Mouse (Mus musculus): Measurements from ENCODE around the gene Grin2d.
"Not testable (repeated sequence)": the region's sequence is repeated elsewhere in the genome, so short reads cannot be mapped to it uniquely, and the experiment has no call there.

Grin2d gene

DNA sequence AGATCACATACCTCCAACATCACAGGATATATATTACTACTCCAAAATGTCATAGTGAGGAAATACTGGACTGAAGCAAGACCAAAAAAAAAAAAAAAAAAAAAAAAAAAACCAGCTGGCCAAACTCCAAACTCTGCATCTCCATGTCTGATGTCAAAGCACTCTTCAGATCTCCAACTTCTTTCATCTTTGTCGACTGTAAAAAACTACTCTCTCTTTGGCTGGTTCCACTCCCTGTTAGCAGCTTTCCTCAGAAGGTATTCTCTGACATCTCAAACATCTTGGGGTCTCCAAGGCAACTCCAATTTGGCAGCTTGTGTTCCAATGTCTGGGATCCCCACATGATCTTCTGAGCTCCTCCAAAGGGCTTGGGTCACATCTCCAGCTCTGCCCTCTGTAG lies at the start of gene Grin2d:
TSS of gene Grin2d (minus strand) at position 101 of the 400 bp plus-strand sequence.
- not testable (repeated sequence) for DNase-seq (ENCODE audit: low spot score in 2 of 2)

DNA sequence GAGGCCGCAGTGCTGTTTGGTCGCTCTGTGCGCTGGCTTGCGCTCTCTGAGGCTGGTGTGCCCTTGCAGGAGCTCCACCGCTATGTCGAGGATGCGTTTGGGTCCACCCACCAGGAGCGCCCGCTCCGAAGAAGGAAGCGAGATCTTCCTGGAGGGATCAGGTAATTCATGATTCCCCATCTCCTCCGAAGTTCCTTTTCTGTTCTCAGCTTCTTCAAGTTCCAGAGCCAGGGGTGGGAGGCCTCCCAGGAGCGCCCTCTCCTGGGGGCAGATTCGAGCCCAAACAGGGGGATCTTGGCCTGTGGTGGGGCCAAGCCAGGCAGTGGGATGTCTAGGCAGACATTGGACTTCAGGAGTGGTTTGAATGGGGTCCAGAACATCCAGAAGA lies 46.2 kb upstream of the Grin2d start:
- DNase-seq (ENCODE audit: low spot score in 2 of 2): no peak

DNA sequence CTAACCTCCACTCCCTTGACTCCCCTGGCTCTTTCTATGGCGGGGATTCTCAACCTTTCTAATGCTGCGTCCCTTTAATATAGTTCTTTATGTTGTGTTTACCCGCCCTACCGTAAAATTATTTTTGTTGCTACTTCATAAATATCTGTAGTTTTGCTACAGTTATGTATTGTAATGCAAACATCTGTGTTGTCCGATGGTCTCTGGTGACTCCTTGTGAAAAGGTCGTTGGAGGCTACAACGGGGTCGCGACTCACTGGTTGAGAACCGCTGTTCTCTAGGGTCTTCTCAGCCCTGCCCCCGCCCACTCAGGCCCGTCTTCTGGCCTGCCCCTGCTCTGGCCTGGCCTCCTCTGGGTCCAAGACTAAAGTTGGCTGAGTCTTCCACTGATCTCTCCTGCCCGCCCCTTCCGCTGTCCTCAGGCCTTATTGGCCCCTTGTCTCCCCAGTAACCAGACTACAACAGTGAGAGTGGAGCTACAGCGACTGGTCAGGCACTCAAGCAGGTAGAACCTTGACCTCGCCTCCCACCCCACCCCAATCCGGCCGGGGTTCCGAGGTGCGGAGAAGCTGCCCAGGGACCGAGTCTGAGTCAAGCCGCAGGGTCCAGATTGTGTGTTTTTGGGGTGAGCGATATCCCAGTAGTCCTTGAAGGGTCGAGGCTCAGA lies 45.7 kb upstream of the Grin2d start, which contains the start of gene Ccdc114:
TSS of gene Ccdc114 (plus strand) at position 311 of the 667 bp plus-strand sequence.
- no peak for DNase-seq (ENCODE audit: low spot score in 2 of 2)

DNA sequence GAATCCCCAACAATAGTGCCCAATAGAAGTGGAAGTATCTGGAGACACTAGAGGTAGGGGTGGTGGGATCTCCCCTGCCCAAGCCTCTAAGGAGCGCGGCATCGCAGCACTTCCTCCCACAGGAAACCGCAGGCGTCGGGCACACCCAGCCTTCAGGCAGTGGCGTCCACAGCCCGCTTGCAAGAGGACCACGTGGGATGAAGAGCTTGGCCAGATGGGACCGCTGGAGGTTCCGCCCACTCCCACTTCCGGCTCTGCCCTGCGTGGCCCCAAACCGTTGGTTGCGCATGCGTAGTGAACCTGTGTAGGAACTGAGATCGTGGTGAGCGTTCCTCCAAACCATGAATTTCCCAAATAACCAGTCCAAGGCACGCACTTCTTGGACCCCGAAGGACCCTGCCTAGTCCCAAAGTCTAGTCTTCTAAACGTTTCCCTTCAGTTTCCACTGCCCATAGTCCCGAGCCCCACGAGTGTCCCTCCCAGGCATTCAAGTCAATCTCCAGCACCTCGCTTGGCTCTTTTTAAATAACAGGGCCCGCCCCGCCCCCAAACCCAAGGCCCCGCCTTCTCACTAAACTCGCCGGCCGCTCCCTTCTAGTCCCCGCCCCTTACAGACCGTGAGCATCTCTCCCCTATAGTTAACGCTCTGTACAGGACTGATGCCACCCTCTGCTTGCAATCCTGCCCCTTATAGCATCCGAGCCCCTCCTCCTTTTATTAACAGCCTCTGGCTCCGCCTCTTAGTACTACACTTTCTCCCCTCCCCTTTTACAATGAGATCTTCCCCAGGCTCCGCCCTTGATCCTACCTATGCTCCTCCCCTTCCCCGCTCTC lies 45.0 kb upstream of the Grin2d start:
- DNase-seq (ENCODE audit: low spot score in 2 of 2): peak; percentile 84 to 87

DNA sequence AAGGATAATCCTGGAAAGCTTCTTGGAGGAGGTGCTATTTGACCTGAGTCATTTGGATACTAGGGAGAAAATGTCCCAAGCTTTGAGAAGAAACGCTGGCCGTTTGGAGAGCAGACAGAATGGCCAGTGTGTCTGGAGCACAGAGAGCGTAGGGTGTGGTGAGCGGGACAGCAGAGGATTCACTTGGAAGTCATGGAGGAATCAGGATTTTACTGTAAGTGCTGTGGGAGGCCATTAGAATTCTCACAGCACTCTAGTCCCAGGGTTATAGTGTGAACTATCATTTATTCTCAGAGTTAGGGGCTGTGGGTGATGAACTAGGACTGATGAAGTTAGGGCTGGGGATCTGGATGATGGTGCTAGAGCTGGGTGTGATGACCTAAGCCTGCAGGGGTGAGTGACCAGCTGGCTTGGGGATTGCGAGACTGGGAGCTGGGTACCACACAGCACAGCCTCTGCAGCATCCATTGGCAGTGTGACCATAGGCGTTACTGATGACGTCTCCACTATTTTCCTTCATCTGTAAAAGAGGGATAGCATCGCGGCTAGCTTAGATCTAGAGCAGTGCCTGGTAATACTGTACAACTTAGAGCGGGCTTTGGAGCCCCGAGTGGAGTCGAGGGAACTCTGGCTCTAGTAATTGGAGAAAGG lies 43.9 kb upstream of the Grin2d start:
- DNase-seq (ENCODE audit: low spot score in 2 of 2): no peak

DNA sequence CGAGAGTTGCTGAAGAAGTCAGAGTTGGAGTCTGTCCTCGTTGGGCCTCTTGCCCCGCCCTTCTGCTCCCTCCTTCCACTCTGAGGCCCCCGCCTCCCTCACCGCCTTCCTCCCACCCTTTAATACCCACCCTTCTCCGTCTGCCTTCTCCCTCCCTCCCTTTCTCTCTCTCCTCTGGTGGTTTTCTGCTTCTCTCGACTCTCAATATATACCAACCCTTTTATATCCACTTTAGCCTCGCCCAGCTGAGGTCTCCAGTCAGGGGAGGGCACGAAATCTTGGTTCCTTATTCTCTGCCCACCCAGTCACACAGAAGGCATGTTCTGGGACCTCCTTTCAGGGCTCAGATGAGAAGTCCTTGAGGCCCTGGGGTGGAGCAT lies 43.1 kb upstream of the Grin2d start, which contains the start of gene Emp3:
TSS of gene Emp3 (minus strand) at position 163 of the 380 bp plus-strand sequence.
- no peak for DNase-seq (ENCODE audit: low spot score in 2 of 2)

DNA sequence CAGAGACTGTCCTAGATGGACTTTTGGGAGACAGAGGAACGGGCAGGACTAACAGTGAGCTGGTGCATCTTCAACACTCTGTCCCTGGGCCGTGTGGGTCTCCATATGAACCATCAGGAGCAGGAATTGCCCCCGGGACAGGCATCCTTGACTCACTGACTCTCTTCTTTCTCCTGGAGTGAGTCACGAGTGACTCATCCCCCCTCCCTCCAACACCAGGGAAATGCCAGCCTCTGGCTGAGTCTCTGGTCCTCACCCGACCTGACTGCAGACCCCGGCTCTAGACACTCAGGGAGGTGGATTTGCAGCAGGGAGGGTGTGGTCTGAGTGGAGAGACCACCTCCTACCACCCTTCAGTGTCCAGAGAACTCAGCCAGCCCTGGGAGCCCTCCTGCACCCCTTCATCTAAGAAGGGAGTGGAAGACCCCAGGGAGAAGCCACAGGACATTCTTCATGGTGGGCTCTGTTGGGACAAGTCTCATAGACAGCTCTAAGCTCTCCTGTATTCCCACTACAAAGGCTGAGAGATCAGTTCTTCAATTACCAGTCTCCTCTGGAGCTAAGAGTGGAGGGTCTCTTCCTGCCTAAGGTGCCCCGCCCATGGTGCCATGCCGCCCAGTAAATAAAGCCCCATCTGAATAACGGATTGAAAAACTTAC lies 42.5 kb upstream of the Grin2d start:
- no peak for DNase-seq (ENCODE audit: low spot score in 2 of 2)

DNA sequence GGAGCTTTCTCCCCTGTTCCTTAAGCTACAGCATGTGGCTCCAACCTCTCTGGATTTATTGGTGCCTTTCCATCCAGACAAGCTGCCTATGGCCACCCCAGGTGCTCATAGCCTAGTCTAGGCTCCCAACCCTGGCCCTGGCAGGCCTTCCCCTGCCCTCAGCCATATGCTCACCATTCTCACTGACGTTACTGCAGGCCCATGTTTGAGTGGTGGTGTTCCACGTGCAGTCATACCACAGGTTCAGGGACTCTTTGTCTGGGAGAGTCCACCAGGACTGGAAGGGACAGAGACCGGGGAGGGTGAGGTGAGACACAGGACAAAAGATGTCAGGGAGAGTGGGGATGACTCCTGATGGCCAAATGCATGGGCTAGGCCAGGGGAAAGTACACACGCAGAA lies 41.6 kb upstream of the Grin2d start:
- DNase-seq (ENCODE audit: low spot score in 2 of 2): no peak

DNA sequence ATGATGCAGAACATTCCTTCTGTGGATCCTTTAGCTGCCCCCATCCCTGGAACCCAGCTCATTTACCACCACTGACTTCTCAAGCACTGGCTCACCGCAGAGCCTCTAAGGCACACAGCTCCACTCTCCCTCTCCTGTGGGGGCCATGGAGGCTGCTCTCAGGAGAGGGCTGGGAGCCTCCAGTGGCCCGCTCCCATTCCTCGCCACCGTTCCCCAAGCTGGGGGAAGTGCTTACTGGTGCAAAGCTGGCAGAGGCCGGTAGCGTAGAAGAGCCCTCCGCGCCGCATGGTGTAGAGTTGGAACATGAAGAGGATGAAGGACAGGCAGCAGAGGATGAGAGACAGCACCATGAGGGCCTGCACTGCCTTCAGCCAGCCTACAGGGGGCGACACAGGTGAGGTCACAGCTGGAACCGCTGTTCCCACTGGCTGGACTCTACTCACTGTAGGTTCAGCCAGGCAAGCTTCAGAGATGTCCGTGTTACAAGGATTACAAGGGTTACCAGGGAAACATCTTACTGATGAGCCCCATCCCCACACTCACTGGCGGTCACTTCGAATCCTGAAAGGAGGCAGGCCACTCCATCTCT lies 41.0 kb upstream of the Grin2d start:
- DNase-seq (ENCODE audit: low spot score in 2 of 2): no peak

DNA sequence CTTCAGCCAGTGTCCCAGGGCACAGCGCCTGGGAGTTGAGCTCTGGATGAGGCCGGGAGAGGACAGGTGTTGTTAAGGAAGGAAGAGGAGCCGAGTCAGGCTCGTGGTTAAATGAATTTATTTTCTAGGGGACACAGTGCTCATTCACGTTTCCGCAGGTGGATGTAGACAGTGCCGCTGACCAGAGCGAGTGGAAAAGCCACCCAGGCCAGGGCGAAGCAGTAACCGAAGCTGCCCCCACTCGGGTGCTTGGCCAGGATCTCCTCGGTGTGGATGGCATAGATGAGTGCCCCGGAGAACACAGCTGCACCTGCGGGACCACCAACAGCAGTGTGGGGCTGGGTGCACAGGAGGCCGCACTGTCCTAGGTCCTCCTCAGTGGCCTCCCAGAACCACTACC lies 39.7 kb upstream of the Grin2d start:
- no peak for DNase-seq (ENCODE audit: low spot score in 2 of 2)

DNA sequence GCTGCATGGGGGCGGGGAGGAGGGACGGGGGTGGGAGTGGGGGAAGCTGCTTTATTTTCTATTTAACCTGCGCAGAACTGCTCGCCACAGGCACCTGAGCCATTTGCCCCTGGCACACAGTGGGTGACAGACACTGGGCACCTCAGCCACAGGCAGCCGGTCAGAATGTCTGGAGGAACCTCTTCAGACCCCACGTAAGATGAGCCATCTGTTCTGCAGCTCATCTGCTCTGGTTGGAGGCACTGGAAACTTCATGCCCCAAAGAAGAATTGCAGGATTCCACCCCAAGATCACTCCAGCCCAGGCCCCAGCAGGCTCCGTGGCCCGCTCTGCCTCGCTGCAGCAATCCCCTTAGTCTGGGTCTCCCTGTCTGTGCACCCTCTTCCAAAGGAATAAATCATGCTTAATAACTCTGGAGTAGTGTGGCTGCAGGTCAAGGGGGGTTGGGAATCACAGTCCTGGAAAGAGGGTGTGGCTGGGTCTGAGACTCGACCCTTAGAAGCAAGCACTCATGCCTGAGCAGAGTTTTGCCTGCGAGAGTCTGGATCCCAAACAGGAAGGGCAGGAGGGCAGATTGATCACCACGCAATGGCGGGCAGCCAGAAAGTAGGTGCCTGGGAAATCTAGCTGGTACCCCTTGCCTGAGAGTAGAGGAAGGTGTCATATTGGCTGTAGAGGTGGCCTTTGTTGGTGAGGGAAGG lies 39.0 kb upstream of the Grin2d start:
- DNase-seq (ENCODE audit: low spot score in 2 of 2): no peak

DNA sequence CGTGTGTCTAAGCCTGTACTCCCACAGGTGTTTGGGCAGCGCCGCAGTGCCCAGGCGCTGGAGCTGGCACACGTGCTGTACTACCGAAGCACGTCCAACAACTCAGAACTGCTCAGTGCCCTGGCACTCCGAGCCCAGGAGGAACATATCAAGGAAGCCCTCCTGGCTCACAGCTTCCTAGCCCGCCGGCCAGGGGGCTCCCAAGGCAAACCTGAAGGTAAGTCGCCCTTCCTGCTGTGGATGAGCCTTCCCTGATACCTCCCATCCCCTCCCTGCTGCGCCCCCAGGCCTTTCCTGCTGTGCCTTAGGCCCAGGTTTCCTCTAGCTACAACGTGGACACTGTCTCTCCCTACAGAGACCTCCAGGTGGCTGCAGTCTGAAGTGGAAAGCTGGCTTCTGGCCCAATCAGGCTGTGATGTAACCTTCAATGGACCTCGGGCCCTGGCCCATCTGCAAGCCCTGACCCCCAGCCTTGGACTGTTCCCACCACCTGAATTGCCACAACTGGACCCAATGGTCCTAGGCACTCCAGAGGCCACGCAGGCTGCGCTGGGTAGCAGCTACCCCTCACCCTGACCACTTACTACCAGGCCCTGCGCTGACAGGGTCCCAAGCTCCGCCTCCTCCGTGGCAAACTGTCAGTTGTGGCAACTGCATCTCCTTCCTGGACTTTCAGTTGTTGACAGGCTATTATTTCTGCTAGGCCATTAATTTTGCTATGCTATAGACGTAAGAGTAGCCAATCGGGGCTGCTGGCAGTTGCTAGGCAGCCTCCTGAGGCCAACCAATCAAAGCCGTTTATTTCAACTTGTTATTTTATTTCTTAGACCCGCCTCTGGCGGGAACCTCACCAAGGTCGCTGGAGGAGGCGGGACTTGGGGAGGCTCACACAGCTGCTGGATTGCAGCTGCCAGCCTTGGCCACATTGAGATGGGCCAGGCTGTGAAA lies 38.2 kb upstream of the Grin2d start:
- DNase-seq (ENCODE audit: low spot score in 2 of 2): peak in 1 of 2 experiments; percentile 50

DNA sequence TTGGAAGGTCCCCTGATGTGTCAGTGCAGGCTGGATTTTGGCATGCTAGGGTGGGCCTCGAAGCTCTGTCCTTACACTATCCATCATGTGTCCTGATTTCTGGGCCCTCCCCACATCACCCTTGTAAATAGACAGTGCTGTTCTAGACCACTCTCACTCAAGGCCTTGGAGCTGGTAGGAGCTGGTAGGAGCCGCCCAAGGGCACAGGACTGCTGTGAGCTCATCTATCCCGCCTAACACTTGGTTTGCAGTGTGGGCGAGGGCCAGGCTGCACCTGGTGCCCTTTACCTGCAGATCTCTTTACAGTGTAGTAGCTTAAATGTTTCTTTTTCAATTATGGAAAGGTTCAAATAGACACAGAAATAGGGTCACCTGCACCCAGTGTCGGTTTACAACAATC lies 36.8 kb upstream of the Grin2d start:
- DNase-seq (ENCODE audit: low spot score in 2 of 2): no peak

DNA sequence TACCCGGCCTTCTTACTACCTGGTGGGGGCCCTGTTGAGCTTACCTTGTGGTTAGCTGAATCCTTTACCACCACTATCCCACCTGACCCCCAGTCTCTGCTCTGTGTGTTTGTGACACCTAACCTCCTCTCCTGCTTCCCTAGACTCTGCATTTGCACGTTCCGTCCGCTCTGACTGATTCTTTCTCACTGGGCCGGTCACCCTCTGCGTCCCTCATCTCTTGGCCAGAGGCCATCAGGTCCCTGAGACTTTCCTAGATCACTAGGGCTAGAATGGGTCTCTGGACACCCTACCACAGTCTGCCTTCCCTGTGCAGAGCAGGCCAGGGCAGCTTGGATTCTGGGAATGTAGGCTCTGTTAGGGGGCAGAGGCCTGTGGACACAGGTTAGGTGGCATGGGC lies 35.9 kb upstream of the Grin2d start:
- DNase-seq (ENCODE audit: low spot score in 2 of 2): no peak

DNA sequence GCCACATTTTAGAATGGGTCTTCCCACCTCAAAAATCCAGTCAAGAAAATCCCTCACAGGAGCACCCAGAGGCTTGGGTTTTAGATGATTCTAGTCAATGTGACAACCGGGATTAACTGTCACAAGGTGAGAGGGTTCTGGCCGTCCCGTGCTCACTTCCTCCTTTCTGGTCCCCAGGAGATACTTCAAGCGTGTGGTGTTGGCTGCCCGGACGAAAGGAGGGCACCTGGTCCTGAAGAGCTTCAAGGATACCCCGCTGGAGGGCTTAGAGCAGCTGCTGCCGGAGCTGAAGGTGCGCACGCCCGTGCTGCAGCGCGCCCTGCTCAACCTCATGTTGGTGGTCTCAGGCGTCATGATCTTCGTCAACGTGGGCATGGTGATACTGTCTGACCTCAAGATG lies 31.0 kb upstream of the Grin2d start:
- no peak for DNase-seq (ENCODE audit: low spot score in 2 of 2)

DNA sequence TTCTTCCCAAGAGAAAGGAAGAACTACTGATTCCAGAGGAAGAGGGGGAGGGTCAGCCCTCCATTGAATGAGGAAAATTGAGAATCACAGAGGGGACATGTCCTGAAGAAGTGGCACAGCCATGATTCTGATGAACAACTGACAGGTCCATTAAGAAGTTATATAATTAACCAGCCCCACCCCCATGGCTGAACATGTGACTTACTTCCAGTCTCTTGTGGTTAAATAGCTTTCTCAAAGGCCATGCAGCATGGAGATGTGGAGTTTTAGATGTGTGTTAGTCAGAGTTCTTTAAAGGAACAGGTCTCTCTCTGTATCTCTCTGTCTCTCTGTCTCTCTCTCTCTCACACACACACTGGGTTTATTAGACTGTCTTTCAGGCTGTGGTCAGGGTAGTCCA lies 30.2 kb upstream of the Grin2d start:
- DNase-seq (ENCODE audit: low spot score in 2 of 2): no peak

DNA sequence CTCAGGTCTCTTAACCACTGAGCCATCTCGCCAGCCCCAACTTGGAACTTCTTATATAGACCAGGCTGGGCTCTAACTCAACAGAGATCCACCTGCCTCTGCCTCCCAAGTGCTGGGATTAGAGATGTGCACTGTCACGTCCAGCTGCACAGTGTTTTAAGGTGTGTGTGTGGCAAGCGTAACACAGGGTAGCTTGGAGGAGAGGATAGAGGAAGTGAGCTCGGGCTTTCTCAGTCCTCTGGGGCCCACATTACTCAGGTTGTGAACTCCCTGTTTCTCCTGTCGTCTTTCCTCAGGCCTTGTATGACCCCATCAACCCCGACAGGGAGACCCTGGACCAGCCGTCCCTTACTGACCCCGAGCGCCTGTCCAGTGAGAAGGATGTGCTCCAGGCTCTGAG lies 28.4 kb upstream of the Grin2d start:
- DNase-seq (ENCODE audit: low spot score in 2 of 2): no peak

DNA sequence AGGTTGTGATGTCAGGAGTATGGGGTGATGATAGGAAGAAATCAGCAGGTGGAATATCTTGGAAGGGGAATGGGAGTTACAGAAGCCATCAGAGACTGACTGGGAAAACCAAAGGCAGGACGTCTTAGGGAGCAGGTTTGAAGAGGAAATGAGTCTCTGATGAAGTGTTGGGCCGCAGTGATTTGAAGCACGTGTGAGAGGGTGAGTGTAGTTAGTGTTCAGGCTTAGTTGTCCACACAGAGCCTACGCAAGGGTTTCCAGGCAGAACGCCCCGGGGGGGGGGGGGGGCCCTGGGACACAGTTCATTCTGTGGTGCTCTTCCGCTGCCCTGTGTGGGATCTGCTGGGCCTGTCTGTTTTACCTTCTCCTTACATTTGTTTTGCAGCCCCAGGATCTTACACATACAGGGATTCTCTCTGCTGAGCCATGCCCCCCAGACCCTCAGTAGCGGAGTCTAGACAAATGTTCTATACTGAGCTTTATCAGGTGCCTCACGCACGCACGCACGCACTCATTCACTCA lies 24.4 kb upstream of the Grin2d start:
- no peak for DNase-seq (ENCODE audit: low spot score in 2 of 2)

DNA sequence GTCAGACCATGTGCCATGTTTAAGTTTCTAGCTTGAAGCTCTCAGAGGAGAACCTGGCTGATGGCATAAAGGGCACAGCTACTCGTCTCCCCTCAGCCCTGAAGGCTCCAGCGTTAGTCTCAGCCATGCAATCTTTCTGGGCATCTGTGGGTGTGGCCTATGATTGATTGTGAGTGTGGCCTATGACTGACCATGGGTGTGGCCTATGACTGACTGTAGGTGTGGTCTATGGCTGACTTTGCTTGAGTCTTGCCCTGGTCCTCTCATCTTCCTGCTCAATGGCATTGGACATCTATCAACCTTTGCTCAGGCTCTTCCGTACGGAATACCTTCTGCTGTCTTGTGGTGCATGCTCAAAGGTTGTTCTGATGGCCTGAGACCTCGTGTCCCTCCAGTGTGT lies 23.4 kb upstream of the Grin2d start:
- DNase-seq (ENCODE audit: low spot score in 2 of 2): no peak

DNA sequence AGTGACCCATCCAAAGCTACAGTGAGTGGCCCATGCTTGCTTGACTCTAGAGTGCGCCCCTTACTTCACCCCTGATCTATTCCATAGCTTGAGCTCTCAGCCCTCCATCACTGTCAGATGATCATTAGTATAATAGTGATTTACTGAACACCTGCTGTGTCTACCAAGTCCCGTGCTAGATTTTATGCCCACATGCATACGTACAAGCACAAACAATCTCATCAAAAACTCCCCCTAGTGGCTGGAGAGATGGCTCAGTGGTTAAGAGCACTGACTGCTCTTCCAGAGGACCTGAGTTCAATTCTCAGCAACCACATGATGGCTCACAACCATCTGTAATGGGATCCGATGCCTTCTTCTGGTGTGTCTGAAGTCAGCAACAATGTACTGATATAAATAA lies 19.9 kb upstream of the Grin2d start:
- DNase-seq (ENCODE audit: low spot score in 2 of 2): not testable (repeated sequence)
